Mouse (Mus musculus): ENCODE data around the gene Adam10.

Adam10 gene

DNA sequence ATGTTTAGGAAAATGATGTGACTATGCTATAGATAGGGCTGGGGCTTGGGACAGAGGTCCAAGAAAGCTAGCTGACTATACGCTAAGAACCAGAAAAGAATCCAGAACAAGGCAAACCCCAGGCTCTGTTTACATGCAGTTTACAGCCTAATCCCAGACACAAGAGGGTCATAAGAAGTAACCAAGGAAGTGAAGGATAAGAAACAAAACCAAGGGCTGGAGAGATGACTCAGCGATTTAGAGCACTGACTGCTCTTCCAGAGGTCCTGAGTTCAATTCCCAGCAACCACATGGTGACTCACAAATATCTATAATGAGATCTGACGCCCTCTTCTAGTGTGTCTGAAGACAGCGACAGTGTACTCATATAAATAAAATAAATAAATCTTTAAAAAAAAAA is 3.7 kb upstream of the Adam10 start:
- no peak for DNase-seq

DNA sequence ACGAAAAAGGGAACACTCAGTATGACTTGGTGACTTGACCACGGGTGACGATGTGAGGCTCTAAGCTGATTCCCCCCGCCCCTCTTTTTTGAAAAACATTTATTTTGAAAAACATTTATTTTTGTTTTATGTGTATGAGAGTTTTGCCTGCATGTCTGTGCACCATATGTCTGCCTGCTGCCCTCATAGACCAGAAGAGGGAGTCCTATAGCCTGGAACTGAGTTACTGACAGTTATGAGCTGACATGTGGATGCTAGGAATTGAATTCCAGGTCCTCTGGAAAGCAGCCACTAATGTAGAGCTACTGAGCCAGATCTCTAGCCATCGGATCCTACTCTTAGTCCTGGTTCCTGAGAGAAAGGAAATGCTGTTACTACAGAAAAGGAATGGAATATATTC is 2.8 kb upstream of the Adam10 start:
- DNase-seq, result no peak

DNA sequence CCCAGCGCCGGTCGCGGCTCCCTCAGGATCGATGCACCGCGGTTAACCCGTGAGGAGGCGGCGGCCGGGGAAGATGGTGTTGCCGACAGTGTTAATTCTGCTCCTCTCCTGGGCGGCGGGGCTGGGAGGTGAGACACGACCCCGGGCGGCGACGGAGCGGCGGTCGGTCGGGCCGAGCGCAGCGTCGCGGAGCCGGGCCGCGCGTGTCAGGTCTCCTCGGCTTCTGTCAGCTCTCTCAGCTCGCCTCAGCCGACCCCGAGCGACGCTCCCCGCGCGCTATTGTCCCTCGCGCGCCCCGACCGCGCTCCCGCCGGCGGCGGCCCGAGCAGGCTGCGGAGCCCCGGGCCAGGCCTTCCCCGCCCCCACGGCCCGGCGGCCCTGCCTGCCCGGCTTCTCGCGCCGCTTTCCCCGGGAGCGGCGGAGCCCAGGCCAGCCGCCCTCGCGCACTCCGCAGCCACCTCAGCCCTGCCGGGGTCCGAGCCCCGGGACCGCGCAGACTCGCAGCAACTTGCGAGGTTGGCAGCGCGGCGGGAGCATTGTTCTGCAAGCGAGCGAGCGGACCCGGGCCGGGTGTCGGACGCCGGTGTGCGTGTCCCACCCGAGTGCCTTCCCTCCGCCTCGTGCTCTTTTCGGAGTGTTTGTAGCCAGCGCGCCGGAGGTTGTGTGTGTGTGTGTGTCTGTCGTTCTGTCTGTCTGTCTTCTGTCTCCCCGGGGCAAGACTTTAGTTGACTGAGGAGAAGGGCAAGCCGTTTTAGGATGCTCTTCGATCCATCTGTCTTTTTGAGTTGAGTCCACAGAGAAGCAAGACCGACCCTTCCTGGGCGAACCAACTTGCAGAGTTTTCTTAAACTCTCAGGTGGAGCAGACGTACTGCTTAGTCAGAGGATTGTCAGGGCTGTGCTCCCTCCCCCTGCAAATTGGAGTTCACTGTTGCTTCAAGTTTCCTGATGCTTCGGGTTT is 615 bp downstream of the Adam10 start:
- DNase-seq, result peak; percentile 55 to 74

DNA sequence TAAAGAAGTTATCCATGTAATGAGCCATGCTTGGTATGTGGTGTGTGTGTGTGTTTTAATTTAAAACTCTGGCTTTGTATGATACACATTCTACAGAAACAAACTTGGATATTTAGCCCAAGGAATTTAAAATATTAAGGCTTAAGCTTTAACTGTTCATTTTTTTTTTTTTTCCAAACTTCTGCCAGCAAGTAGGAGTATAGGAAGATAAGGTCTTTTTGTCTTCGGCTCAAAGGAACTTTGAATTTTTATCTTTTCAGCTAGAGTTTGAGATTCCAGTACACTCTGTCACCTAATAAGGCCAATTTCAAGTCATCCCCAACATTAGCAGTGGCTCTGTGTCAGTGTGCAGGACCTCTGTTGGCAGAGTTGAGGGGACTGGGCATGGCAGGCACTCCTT is 3.4 kb downstream of the Adam10 start:
- no peak for DNase-seq

DNA sequence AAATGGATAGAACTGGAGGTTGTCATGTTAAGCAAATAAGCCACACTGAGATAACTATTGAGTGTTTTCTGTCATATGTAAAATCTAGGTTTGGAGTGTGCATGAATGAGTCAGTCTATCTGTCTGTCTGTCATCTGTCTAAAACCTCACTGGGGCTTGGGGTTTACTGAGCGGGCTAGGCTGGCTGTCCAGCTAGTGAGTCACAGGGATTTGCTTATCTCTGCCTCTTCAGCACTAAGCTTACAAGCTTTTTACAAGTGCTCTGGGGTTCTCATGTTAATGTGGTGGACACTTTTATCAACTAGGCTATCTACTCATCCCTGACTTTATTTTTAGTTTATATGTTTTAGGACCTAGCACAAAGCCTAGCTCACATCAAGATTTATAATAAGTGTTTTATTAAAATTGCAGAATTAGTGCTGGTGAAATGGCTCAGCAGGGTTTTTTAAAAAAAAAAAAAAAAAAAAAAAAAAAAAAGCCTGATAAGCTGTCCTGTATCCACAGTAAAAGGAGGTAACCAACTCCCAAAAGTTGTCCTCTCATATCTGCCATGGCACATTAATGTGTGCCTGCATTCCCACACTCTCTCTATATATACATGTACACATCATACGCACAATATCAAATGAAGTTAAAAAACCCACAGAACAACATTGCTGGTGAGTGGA is 9.6 kb downstream of the Adam10 start:
- no peak for DNase-seq

DNA sequence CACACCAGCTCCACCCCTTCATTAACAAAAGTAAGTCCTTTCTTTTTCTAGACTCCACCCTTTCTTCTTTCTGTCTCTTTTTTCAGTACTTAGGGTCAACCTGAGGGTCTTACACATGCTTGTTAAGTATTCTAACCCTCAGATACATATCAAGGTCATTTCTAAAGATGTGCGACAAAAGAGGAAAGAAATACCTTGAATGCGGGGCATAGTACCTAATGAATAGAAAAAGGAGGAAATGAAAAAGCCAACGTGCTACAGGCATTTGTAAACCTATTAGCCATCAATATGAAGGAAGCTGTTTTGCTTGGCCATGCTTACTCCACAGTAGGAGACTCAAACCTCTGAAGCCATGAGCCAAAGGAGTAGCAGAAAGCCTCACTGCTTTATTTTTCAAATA is 11.1 kb downstream of the Adam10 start:
- DNase-seq, result no peak

DNA sequence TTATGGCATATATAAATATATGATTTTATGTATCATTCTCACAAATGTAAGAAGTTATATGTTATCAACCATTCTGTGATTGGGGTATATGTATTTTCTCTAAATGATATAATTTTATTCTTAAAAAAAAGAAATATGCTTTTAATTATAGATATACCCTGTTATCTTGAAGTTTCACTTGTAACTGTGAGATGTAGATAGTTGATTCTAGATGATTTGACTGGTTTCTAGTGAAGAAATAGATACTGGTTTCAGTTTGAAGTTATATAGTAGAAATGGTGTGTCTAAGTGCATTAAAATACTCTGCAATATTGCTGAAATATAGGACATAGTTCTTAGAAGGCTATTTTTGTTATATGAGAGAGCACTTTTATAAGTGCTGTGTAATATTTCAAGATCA is 11.8 kb downstream of the Adam10 start:
- no peak for DNase-seq

DNA sequence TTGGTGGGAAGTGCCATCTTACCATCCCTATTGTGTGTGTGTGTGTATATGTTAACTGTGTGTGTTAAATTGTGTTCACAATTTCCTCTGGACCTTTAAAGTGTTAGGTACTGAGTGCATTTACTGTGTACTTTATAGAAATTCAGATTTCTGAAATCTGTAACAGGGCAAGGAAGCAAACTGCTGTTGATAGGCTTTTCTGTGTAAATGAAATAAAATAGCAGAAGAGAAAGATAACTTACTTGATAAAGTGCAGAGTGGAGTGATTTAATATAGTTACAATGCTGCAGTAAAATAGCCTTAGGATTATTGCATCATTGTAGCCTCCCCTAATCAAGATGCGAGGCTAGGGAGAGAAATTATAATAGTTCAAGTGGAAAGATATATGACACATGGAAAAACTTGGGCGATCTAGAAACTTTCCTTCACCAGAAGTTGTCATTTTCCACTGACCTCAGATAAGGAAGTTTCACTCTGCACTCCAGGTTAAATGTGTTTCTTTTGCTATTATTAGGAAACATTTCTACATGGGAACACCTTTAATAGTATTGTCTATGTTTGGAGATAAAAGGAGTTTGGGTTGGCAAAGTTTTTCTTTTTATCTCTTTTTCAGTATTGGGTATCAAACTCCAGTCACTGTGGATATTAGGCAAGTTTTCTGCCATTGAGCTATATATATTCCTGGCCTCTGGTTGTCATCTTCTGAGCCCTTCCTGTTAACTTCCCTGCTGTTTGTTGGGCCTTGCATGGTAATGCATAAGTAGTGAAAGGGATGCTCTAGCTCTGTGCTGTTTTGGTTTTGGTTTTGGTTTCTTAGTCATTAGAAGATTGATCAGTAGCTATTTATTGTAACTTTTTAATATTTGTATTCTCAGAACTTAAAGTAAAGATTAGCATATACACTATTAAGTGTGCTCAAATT is 13.2 kb downstream of the Adam10 start:
- no peak for DNase-seq

DNA sequence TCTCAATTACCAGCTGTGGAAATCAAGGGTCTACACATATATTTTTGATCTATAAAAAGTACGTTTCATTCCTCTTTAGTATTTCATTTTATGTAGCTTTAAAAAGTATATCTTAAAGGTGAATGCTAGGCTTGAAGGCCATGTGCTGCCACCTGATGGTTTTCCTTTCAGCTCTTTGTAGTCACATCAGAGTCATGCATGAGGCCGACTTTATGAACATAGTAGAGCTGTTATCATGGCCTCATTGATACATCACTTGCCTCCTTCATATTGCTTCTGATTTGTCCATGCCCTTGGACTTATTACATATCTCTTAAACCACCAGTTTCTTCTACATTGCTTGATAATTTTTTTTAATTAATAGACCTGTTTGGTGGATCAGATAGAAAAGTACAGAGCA is 16.9 kb downstream of the Adam10 start:
- DNase-seq, result no peak

DNA sequence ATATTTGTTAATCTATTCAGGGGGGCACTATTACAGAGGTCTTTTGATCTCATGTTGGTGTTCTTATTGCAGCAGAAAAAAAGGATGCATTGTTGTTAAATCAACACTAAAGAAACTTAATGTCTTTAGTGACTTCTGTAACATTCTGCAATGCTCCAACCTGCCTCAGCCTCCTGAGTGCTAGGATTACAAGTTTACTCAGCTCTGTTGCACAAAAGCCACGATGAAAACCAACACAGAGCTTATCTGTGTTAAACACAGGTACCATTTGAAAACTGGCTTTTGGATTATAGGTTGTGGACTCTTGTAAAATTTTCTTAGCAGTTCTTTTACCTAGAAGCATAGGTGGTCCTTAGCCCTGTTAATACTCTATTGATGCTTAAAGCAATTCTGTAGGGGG is 19.3 kb downstream of the Adam10 start:
- DNase-seq, result no peak

DNA sequence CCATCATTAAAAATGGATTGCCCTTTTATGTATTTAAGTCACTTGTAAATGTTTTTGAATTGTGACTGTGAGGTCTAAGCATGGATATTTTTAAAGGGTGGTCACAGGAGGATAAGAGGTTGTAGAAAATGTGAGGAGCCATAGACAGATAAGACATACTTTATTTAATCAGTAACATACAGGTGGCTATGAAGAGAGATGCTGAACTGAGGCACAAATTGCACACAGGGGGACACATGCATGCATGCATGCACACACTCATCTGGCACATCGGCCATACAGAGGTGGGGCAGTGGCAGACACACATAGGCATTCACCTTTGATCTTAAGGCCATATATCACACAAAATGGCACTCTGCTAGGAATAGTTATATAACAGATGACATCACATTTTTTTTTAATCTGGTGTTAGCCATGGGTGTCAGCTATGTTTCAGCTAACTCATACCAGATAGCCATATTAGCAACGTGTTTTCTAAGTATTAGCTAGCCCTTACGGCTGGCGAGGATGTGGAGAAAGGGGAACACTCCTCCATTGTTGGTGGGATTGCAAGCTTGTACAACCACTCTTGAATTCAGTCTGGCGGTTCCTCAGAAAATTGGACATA is 24.9 kb downstream of the Adam10 start:
- DNase-seq, result no peak

DNA sequence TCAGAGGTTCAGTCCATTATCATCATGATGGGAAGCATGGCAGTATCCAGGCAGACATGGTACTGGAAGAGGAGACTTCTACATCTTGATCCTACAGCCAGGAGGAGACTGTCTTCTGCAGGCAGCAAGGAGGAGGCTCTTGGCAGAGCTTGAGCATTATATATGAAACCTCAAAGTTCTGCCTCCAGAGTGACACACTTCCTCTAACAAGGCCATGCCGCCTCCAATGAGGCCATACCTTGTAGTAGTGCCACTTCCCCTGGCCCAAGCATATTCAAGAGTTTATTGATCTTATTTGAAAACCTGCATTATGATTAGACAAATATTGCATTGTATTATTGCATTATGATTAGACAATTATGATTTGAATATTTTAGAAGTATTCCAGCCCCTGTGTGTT is 27.6 kb downstream of the Adam10 start:
- DNase-seq, result no peak

DNA sequence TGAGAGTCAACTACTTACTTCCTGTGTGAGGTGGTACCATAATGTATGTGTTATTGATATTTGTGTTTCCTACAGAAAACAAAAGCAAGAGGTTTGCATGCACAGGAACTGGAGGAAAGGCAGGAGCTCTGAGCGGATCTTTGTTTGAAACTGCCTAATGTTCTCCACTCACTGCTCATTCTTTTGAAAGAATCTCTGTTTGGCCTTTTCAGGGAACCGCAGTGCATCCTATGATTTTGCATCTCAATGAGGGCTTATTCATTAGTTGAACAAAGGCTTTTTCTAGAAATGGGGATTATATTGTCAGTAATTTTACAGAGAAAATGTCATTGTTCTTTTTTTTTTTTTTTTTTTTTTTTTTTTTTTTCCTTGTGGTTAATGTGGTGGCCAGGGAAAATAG is 50.7 kb downstream of the Adam10 start:
- no peak for DNase-seq

DNA sequence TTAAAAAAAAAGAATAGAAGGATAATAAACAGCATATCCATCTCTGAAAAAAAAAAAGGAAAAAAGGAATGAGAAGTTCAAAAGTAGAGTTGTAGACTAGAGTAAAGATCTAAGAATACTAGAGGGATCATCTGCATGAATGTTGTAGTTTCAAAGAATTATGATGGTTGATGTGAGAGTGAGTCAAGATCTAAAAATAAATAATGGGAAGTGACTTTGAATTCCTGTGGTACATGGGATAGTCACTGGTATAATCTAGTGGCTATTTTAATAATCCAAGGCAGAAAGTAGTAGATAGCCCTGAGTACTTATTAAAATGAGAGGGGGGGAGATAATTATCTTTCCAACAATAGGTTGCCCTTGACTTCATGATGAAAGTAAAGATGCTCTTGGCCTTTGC is 52.3 kb downstream of the Adam10 start:
- DNase-seq, result no peak

DNA sequence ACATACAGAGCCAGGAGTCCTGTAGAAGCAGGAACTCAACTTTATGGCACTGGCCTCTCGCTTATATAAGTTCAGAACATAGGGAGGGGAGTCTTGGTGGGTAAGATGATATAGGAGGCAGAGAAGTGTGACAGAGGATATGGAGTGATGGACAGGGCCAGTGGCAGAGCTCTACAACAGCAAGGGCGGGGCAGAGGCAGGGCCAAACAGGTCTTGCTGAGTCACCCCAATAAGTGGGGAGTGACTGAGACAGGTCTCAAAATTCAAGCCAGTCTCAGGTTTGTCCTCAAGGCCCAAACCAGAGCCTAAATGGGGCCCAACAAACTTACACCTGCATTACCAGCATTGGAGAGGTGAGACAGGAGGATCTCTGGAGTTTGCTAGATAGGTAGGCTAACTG is 54.4 kb downstream of the Adam10 start:
- DNase-seq, result no peak

DNA sequence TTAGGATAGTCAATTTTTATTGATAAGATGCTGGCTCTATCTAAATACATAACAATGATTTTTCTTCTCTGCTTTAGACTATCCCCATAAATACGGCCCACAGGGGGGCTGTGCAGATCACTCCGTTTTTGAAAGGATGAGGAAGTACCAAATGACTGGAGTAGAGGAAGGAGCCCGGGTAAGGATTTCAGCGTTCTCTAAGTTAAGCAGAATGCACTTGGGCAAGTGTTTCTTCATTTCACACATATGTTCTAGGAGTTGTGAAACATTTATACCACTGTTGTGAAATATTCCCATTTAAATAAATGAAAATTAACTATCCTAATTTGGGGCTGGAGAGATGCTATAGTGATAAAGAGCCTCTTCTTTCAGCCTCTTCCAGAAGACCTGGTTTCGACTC is 61.2 kb downstream of the Adam10 start:
- DNase-seq, result no peak

DNA sequence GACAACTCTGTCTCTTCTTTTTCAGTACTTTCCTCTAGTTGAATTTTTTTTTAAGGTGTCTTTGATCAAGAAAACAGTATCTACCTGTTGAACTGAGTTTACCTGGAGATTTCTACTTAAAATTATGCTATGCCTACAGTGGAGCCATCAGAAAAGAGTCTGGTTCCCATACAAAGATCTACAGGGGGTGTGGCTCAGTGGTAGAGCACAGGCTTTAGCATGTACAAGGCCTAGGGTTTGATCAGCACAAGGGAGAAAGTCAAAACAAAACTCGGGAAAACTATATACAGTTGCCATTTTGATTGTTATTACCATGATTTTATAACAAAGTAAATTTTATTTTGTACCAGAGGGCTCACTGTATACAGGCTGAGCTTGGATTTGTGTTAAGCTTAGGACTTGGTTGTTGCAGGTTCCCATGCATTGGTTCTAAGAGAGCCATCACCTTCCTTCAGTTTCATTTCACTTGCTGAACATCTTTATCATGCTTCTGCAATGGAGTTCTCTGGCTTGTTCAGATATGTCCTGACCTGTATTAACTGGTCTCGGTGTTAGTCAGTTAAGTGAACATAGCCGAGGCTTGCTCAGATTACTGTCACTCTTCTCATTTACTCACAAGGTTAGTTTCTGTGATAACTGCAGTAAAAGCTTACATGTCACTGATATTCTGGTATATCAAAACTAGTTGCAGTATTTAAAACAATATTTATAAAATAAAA is 72.9 kb downstream of the Adam10 start:
- no peak for DNase-seq

DNA sequence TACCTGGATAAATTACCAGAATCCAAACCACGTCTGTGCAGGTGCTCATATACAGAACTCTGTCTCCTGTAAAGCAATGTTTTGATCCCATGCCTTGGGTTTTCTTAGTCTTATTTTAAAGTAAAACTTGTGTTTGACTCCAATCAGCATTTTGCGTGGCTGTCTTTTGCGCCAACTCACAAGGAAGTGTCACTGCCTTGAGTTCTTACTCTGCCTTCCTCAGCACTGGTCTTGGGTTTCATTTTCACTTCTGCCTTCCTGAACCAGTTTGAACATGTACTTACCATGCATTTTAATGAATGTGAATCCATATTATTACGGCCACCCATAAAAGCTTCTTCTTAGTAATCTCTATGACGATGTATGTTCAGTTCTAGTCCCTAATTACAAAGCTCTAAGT is 82.2 kb downstream of the Adam10 start:
- no peak for DNase-seq

DNA sequence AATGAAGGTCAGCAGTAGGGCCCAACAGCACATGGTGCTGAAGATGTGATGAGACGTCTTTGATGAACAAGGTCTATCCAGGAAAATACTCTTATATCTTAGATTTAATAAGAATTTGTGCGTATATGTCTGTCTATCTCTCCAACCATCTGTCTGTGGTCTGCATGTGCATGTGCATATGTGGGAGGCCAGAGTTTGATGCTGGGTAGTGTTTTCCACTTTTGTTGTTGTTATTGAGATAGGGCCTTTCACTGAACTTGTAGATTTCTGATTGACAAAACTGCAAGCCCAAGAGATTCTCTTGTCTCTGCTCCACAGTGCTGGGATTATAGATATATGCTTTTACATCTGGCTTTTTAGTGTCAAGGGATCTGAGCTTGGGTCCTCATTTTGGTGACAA is 96.7 kb downstream of the Adam10 start:
- DNase-seq, result no peak

DNA sequence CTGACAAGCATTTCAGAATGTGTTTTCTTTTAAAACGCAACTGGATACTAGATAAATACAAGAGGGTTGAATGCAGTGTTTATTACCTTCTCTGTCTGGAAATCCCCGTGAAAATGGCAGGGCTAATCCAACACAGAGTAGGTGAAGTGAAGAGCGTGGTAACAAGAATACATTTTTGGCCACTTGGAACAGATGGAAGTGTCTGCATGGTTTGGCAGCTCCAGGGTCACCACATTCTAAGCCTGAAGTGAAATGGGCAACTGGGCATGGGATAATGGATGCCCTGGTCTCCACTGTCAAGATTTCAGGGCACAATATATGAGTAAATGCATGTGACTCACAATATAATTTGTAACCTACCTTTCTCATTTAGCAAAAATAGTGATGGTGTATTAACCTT is 103.4 kb downstream of the Adam10 start:
- DNase-seq, result peak; percentile 32 to 40

DNA sequence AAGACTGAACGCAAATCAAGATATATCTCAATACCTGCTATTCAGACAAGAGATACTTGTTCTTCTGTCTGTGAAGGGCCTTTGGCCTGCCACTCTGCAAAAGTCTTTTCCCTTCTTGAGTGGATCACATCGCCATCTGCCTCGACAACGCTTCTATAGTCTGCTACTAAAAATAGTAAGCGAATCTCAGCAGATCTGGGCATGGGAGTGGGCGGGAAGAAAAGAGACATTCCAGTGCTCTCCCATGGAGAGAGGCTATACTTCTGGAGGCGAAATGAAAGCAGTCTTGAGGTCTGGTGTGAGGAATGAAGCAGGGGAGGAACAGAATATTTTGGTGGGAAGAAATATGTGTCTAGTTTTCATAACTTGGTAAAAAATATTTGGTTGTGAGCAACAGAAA is 109.9 kb downstream of the Adam10 start:
- no peak for DNase-seq

DNA sequence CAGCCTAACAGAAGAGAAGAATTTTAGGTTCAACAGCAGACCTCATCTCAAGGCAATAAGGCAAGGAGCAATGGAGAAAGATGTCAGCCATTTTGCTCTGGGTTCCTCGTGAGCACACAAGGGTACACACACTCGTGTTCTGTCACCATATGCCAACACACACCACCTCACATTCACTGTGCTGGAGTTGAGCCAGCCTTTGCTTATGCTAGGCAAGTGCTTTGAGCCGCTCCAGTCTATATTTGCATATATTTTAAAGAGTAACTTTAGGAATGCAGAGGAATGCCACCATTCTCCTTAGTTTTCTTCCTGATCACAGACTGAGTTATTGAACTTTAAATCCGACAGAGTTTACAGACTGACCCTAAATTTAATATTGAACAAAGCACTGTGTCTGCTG is 111.8 kb downstream of the Adam10 start:
- DNase-seq, result no peak
